In genomic region chr17:10095841-10096301, GRCm38 (mm10) we compare ENCODE assay signal across 10 mouse cellular contexts.
DNase-seq lines count a peak whose midpoint lies in the region; ATAC-seq and TF ChIP-seq lines count a peak whose summit lies in the region.
"Had no signal": no experiment of that assay in that cellular context is flagged by ENCODE, and none has a peak within 500 bp of the region (broad histone marks: within the 10 kb centered on the region; RNA-seq: fewer than 3 reads in every experiment).

No protein-coding gene starts in this region.

- peak; percentile 64 for ATAC-seq in heart, embryonic 15.5 days (replicated peaks; ENCODE audit: insufficient number of reproducible peaks, insufficient read depth, low FRiP score, low read depth)
- no peak for ATAC-seq in intestine, embryonic 15.5 days

- H3K36me3 ChIP-seq in heart, embryonic 15.5 days, result no peaks in the 10 kb centered on the region
- H3K36me3 ChIP-seq in intestine, embryonic 15.5 days, result no peaks in the 10 kb centered on the region

- no peak overlapping the region for H3K9ac ChIP-seq in heart, embryonic 15.5 days
- H3K9ac ChIP-seq in intestine, embryonic 15.5 days, result no peak overlapping the region
- H3K9ac ChIP-seq: liver, embryonic 14.5 days had no signal

- H3K4me2 ChIP-seq in heart, embryonic 15.5 days, result no peak overlapping the region
- H3K4me2 ChIP-seq in intestine, embryonic 15.5 days (replicated peaks), result no peak overlapping the region

- no peak for DNase-seq in layer of hippocampus, adult 2 months (ENCODE audit: low spot score in 2 of 2)
- no peak for DNase-seq in layer of hippocampus, adult 9-11 months
- peak; percentile 55 for DNase-seq in kidney, postnatal 10 days
- DNase-seq in lung, postnatal 4 days, result peak; percentile 53 to 78
- DNase-seq in cerebellum, adult 11-12 months, result no peak
- DNase-seq in thymus, postnatal 25 days, result no peak
- DNase-seq: thymus, postnatal 36 days had no signal

- peak overlapping the region; percentile 86 for H3K27ac ChIP-seq in layer of hippocampus, adult 2 months
- peak overlapping the region; percentile 27; the same call in 1 of the 2 replicates for H3K27ac ChIP-seq in heart, embryonic 15.5 days
- no peak overlapping the region for H3K27ac ChIP-seq in intestine, embryonic 15.5 days
- H3K27ac ChIP-seq: liver, embryonic 14.5 days had no signal

- no peaks in the 10 kb centered on the region; the same call in 1 of the 2 replicates for H3K9me3 ChIP-seq in heart, embryonic 15.5 days (replicated peaks)
- no peaks in the 10 kb centered on the region for H3K9me3 ChIP-seq in intestine, embryonic 15.5 days

- no peaks in the 10 kb centered on the region for H3K27me3 ChIP-seq in heart, embryonic 15.5 days
- no peaks in the 10 kb centered on the region; the same call in 1 of the 2 replicates for H3K27me3 ChIP-seq in intestine, embryonic 15.5 days (replicated peaks)

- TF ChIP-seq CTCF in layer of hippocampus, adult 2 months (conservative IDR thresholded peaks at IDR 0.05), result no peak

- no peak overlapping the region for H3K4me3 ChIP-seq in layer of hippocampus, adult 2 months
- no peak overlapping the region for H3K4me3 ChIP-seq in heart, embryonic 15.5 days
- H3K4me3 ChIP-seq in intestine, embryonic 15.5 days (replicated peaks), result no peak overlapping the region

- WGBS in heart, embryonic 15.5 days, result 63% methylated on average over 3 of the region's 3 CpGs
- 68% methylated on average over 3 of the region's 3 CpGs for WGBS in intestine, embryonic 15.5 days

- peaks cover 11% of the 10 kb centered on the region for H3K4me1 ChIP-seq in heart, embryonic 15.5 days (replicated peaks)
- H3K4me1 ChIP-seq in intestine, embryonic 15.5 days (replicated peaks), result no peaks in the 10 kb centered on the region

Comparison
In these comparisons a context has a peak if more than half of its experiments do, and no peak if none do; other contexts are left out.
1. DNase-seq: peak in kidney, postnatal 10 days (single experiment) and lung, postnatal 4 days (2 of 2); none in layer of hippocampus, adult 2 months (0 of 2), layer of hippocampus, adult 9-11 months (single experiment), cerebellum, adult 11-12 months (single experiment) and thymus, postnatal 25 days (single experiment).